Mouse (Mus musculus): ENCODE results near the gene Wipi2.

Gene Wipi2

GRCm38 (mm10) chr5:142628726-142629662, 1.5 kb downstream of the Wipi2 start:
- no peak for DNase-seq (ENCODE audit: extremely low read depth, low read depth, low spot score)

DNA sequence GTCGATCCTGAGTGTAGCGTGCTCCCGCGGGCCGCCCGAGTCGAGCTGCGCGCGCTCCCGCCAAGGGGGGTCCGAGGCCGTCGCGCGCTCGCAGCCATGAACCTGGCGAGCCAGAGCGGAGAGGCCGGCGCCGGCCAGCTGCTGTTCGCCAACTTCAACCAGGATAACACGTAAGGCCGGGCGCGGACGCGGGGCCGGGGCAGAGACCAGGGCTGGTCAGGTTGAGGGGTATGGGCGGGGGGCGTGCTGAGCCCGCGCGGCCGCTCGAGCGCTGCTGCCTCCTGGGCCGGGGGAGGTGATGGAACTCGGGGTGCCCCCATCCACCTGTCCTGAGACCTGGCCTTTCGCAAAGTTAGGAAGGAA, 2.1 kb downstream of the Wipi2 start:
- DNase-seq (ENCODE audit: extremely low read depth, low read depth, low spot score), result no peak

- DNase-seq (ENCODE audit: extremely low read depth, low read depth, low spot score), result no peak
These were observed 2.7 kb downstream of the Wipi2 start for GRCm38 (mm10) chr5:142630224-142630623.

DNA sequence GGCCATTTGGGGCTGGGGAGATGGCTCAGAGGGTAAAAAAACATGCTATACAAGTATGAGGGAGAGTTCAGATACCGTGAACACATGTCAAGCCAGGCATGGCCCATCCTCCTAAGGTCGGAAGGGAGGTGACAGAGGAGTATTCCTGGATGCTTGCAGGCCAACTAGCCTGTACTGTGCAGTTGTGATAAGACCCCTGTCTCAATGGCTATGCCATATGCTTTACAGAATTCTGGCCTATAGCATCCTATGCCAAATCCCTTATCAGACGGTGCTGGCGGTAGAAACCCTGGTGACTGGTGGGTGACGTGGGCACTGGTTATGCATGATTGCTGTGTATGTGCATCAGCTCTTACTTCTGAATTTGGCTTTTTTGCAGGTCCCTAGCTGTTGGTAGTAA, 10.3 kb downstream of the Wipi2 start:
- DNase-seq (ENCODE audit: extremely low read depth, low read depth, low spot score), result no peak

GRCm38 (mm10) chr5:142640088-142640487, 12.6 kb downstream of the Wipi2 start:
- DNase-seq (ENCODE audit: extremely low read depth, low read depth, low spot score), result no peak

GRCm38 (mm10) chr5:142641331-142642051, 14.0 kb downstream of the Wipi2 start:
- DNase-seq (ENCODE audit: extremely low read depth, low read depth, low spot score), result no peak

DNA sequence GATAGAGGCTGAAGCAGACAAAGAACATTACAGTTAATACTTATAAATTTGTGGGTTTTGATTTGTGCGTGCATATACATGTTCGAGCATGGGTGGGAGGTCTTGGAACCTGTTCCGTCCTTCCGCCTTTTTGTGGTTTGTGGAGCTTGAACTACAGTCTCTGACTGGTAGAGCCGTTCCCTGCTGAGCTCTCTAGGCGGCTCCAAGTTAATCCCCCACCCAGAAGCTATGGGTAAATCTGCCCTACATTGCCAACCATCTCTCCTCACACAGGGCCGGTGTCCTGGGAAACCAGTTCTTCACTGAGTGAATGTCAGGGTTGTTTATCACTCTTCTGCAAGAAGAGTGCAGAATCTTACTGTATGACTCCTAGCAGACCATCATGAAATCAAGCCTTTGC, 20.7 kb downstream of the Wipi2 start:
- DNase-seq (ENCODE audit: extremely low read depth, low read depth, low spot score), result peak; percentile 54

DNA sequence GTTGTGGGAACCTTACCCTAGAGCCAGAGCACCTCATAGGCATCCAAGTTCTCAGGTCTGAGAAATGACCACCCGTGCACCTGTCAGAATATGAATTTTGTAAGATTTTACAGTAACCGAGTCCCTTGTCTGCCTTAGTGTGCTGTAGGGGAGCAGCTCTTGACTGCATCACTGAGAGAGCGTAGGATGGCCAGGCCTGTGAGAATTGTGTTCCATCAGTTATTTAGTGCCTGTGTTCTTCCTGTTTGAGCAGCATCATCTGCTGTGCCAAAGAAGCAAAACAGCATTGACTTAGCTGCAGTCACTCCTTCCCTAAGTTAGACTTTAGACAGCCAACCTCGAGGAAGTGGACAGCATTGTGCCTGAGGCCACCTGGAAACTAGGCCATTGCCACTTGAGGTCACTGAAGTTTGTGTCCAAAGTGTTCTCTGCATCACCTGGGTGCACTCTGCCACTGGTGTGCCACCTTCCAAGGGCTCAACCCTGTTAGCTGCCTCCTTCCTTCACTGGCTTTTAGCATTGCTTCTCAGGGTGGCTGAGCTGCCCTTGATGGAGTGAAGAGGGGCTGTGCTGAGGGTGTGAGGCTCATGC, 22.1 kb downstream of the Wipi2 start:
- no peak for DNase-seq (ENCODE audit: extremely low read depth, low read depth, low spot score)

- no peak for DNase-seq (ENCODE audit: extremely low read depth, low read depth, low spot score)
These were observed 22.9 kb downstream of the Wipi2 start for GRCm38 (mm10) chr5:142650390-142650789.

- no peak for DNase-seq (ENCODE audit: extremely low read depth, low read depth, low spot score)
These were observed 23.4 kb downstream of the Wipi2 start for GRCm38 (mm10) chr5:142650794-142651497.

GRCm38 (mm10) chr5:142652266-142652665, 24.8 kb downstream of the Wipi2 start:
- DNase-seq (ENCODE audit: extremely low read depth, low read depth, low spot score), result no peak

DNA sequence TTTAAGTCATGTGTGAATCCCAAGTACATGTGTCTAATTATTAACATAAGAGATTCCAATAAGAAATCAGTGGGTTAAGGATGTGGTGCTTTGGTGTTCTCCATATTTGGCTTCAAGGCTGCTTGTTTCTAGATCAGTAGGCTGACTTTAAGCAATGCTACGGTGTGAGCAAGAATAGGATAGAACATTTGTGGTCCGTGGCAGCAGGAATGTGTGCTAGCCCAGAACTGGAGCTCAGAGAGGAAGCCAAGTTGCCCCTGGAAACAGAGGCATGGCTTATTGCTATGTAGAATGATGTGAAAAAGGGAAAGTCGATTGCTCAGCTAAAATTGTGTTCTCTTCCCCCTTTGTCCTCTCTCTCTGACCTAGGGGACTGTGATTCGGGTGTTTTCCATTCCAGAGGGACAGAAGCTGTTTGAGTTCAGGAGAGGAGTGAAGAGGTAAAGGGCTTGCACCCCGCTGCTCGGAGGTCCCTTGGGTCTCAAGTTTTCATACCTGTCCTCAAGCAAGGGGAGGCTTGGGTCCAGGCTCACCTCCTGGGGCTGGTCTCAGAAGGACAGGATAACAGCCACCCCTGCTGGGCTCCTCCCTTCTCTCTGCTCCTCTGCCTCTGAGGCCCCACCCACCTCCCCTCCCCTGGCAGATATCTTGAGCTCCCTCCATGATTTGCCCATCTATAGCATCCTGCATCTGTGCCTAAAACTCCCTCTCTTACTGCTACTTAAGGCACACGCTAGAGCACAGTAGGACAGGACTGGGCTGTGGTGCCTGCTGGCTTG, 33.3 kb downstream of the Wipi2 start:
- DNase-seq (ENCODE audit: extremely low read depth, low read depth, low spot score), result no peak

DNA sequence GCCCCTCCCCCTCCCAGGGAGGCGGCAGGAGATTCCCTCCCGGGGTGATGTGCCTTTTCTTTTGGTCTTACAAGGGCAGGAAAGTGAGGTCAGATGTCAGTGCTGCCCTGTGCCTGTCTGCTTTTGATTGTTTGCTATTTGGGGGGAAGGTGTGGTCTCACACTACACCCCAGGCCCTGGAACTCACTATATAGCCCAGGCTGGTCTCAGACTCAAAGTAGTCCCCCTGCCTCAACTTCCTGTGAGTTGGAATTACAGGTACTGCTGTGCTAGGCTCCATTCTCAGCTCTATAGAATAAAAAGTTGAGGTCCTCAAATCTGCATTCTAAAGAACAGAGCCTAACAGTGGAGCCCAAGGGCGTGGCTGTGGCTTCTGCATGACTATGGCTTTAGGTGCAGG, 40.4 kb downstream of the Wipi2 start:
- no peak for DNase-seq (ENCODE audit: extremely low read depth, low read depth, low spot score)

DNA sequence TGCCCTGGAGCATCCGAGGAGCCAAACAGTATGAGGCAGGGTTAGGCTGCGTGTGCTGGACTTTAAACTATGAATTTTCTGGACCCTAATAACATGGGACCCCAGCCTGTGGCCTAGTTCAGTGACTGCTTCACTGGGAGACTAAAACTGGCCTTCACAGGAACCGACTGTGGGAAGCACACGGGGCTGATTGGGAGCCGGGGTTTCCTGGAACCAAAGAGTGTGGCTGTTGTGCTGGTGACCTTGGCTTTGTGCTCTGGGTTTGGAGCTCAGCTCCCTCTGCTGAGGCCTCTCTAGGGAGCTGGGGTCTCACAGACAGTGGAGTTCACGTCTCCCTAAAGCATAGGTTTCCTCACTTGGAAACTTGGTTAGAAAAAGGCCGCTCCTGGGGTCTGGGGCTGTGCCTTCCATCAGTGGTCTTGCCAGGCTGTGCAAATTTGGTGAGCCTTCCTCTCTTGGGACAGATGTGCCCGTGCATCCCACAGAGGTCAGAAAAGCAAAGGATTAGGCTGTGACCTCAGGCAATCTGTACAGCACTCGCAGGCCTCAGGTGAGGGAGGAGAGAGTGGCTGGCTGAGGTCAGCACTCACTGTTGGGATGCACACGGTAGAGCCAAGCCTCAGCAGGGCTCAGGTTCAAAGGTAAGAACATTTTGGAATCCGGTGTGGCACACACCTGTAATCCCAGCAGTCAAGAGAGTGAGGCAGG, 41.2 kb downstream of the Wipi2 start:
- no peak for DNase-seq (ENCODE audit: extremely low read depth, low read depth, low spot score)

DNA sequence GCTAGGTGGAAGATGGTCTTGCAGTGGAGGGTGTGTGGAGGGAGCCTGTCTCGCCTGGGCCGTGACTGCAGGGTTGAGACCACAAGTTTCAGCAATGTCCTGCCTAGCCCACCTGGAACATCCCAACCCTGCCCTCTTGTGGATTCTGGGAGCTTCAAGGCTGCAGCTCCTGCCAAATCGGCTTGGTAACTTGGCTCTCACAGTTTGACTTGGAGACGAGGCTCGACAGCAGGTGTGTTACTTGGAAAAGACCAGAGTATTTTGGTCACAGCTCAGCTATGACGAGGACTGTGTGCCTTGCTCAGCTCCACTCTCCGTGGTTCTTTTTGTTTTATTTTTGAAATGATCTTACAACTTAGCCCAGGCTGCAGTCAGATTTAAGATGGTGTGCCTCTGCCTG, 42.2 kb downstream of the Wipi2 start:
- no peak for DNase-seq (ENCODE audit: extremely low read depth, low read depth, low spot score)

DNA sequence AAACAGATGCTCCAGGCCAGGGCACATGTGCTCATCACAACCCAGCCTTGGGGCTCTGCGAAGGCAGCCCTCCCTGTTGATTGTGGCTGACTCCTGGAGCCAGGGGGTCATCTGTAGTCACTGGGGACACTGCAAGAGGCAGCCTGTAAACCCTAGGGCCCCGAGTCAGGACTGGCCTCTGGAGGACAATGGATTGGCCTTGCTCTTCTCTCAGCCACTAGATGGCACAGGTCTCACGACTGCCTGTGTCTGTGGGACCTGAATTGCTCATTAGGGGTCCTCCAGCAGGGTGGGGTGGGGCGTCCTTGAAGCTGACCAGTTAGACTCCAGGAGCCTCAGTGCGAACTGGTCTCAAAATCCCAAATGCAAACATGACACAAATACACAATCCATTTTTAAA, 45.6 kb downstream of the Wipi2 start:
- DNase-seq (ENCODE audit: extremely low read depth, low read depth, low spot score), result no peak

DNA sequence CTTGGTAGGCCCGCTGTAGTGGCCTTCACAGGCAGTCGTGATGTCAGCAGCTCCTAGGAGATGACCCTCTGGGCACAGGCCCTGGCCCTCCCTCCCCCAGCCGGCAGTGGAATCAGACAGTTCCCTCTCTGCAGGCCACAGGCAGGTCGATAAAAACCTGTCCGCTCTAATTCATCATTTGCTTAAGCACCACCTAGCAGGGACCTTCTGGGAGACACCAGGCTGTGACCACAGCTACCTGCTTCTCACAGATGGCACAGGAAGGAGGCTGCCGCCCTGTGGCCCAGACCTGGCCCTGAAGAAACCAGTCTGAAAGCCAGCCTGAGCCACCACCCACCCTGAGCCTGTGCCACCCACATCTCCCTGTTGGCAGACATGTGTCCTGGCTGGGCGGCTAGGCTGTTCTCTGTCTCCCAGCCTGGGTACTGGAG, 50.7 kb downstream of the Wipi2 start:
- no peak for DNase-seq (ENCODE audit: extremely low read depth, low read depth, low spot score)

- DNase-seq (ENCODE audit: extremely low read depth, low read depth, low spot score), result no peak
These were observed 51.6 kb downstream of the Wipi2 start for GRCm38 (mm10) chr5:142679065-142679464.

GRCm38 (mm10) chr5:142681911-142682310, 54.4 kb downstream of the Wipi2 start:
- no peak for DNase-seq (ENCODE audit: extremely low read depth, low read depth, low spot score)

DNA sequence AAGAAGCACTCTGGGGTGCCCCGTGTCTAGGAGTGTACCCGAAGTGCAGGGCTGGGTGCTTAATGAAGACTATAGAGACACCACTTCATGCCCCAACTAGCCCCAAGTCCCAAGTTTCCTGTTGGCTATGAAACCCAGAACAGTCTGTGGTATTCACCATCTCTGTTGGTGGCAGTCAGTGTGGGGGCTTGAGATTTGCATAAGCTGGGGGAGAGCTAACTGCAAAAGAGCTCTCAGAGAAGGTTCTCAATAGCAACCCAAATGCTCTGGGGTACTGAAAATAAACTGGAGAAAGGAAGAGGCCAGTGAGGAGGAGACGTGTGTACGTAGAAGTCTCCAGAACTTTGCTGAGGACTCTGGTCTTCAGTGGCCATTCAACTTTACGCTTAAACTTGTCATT, 55.0 kb downstream of the Wipi2 start:
- no peak for DNase-seq (ENCODE audit: extremely low read depth, low read depth, low spot score)

All from fat pad, adult 2 months (tissue).